Comparison of ENCODE assay signal across 16 mouse cellular contexts in genomic region chr10:66953976-66954505, GRCm38 (mm10).
DNase-seq lines count a peak whose midpoint lies in the region; ATAC-seq lines count a peak whose summit lies in the region.
"Had no signal": no experiment of that assay in that cellular context is flagged by ENCODE, and none has a peak within 500 bp of the region (broad histone marks: within the 10 kb centered on the region; RNA-seq: fewer than 3 reads in every experiment).

No protein-coding gene starts in this region.

- H3K4me1 ChIP-seq in midbrain, embryonic 16.5 days (ENCODE audit: control insufficient read depth, insufficient read depth, low read length): peaks cover 5% of the 10 kb centered on the region
- no peaks in the 10 kb centered on the region for H3K4me1 ChIP-seq in midbrain, embryonic 14.5 days (ENCODE audit: control insufficient read depth, insufficient read depth, low read length)
- H3K4me1 ChIP-seq in neural tube, embryonic 15.5 days: no peaks in the 10 kb centered on the region

- H3K36me3 ChIP-seq in midbrain, embryonic 16.5 days (ENCODE audit: control insufficient read depth, insufficient read depth, low read length): no peaks in the 10 kb centered on the region
- H3K36me3 ChIP-seq in midbrain, embryonic 14.5 days (ENCODE audit: control insufficient read depth, insufficient read depth, low read length): no peaks in the 10 kb centered on the region
- H3K36me3 ChIP-seq in neural tube, embryonic 15.5 days: no peaks in the 10 kb centered on the region
- H3K36me3 ChIP-seq: G1E had no signal

- H3K4me3 ChIP-seq in midbrain, embryonic 16.5 days (ENCODE audit: low read depth, low read length): no peak overlapping the region
- no peak overlapping the region for H3K4me3 ChIP-seq in midbrain, embryonic 14.5 days (replicated peaks; ENCODE audit: low read depth, low read length)
- H3K4me3 ChIP-seq in neural tube, embryonic 15.5 days (replicated peaks): no peak overlapping the region
- H3K4me3 ChIP-seq: left cerebral cortex, adult 2 months; myocyte had no signal

- peak overlapping the region; percentile 25; the same call in 1 of the 2 replicates for H3K27ac ChIP-seq in midbrain, embryonic 16.5 days (ENCODE audit: low read length)
- no peak overlapping the region for H3K27ac ChIP-seq in midbrain, embryonic 14.5 days (replicated peaks; ENCODE audit: low read depth, low read length)
- H3K27ac ChIP-seq in neural tube, embryonic 15.5 days (replicated peaks): no peak overlapping the region
- H3K27ac ChIP-seq: left cerebral cortex, adult 2 months had no signal

- peak; percentile 54; the same call in 1 of the 2 replicates for ATAC-seq in midbrain, embryonic 16.5 days
- no peak for ATAC-seq in midbrain, embryonic 14.5 days (ENCODE audit: low FRiP score, low TSS enrichment)
- ATAC-seq in granulocyte monocyte progenitor cell, adult 5-6 weeks (replicated peaks; ENCODE audit: poor library complexity, severe bottlenecking): peak; percentile 48
- no peak for ATAC-seq in neural tube, embryonic 15.5 days (ENCODE audit: low FRiP score)
- ATAC-seq: forebrain, embryonic 14.5 days had no signal

- intact Hi-C loops in gastrocnemius, postnatal 14 days (cut with DNase I; ENCODE audit: low total_unique reads): no loop called here
- intact Hi-C loops in left cerebral cortex, postnatal 36 days (cut with DNase I): no loop called here

- no peak overlapping the region for H3K4me2 ChIP-seq in midbrain, embryonic 16.5 days (ENCODE audit: low read length)
- no peak overlapping the region for H3K4me2 ChIP-seq in midbrain, embryonic 14.5 days (ENCODE audit: low read length)
- H3K4me2 ChIP-seq in neural tube, embryonic 15.5 days: no peak overlapping the region
- H3K4me2 ChIP-seq: lung, embryonic 14.5 days had no signal

- no peaks in the 10 kb centered on the region for H3K9me3 ChIP-seq in midbrain, embryonic 16.5 days (replicated peaks; ENCODE audit: control insufficient read depth, low read length, poor library complexity, severe bottlenecking)
- H3K9me3 ChIP-seq in midbrain, embryonic 14.5 days (ENCODE audit: control insufficient read depth, low read length): no peaks in the 10 kb centered on the region
- no peaks in the 10 kb centered on the region for H3K9me3 ChIP-seq in neural tube, embryonic 15.5 days (replicated peaks)
- H3K9me3 ChIP-seq: G1E had no signal

- H3K27me3 ChIP-seq in midbrain, embryonic 16.5 days (ENCODE audit: control insufficient read depth, insufficient read depth, low read depth, low read length): no peaks in the 10 kb centered on the region
- H3K27me3 ChIP-seq in midbrain, embryonic 14.5 days (ENCODE audit: control insufficient read depth, insufficient read depth, low read length): no peaks in the 10 kb centered on the region
- no peaks in the 10 kb centered on the region for H3K27me3 ChIP-seq in neural tube, embryonic 15.5 days (replicated peaks)

- DNase-seq in gastrocnemius, postnatal 14 days: peak; percentile 47
- no peak for DNase-seq in gastrocnemius, postnatal 4 days (ENCODE audit: low spot score in 2 of 2)
- DNase-seq in midbrain, embryonic 14.5 days: no peak
- DNase-seq in left cerebral cortex, postnatal 36 days (ENCODE audit: low spot score in 2 of 2): no peak
- DNase-seq in thymus, postnatal 25 days: no peak
- DNase-seq: embryo, embryonic 11 days; lung, embryonic 14.5 days; right cerebral cortex, adult 18-20 months; thymus, adult 18-20 months had no signal

- 62% methylated on average over 4 of the region's 4 CpGs for WGBS in midbrain, embryonic 16.5 days
- WGBS in midbrain, embryonic 14.5 days: 73% methylated on average over 4 of the region's 4 CpGs
- WGBS in neural tube, embryonic 15.5 days: 75% methylated on average over 4 of the region's 4 CpGs

- H3K9ac ChIP-seq in midbrain, embryonic 16.5 days (ENCODE audit: low read depth, low read length): no peak overlapping the region
- H3K9ac ChIP-seq in midbrain, embryonic 14.5 days (replicated peaks; ENCODE audit: low read length): no peak overlapping the region
- H3K9ac ChIP-seq in neural tube, embryonic 15.5 days (replicated peaks): no peak overlapping the region
- H3K9ac ChIP-seq: lung, embryonic 14.5 days had no signal

Comparison
In these comparisons a context has a peak if more than half of its experiments do, and no peak if none do; other contexts are left out.
1. ATAC-seq: peak in midbrain, embryonic 16.5 days (single experiment) and granulocyte monocyte progenitor cell, adult 5-6 weeks (single experiment); none in midbrain, embryonic 14.5 days (single experiment) and neural tube, embryonic 15.5 days (single experiment).